In the genomic region with DNA sequence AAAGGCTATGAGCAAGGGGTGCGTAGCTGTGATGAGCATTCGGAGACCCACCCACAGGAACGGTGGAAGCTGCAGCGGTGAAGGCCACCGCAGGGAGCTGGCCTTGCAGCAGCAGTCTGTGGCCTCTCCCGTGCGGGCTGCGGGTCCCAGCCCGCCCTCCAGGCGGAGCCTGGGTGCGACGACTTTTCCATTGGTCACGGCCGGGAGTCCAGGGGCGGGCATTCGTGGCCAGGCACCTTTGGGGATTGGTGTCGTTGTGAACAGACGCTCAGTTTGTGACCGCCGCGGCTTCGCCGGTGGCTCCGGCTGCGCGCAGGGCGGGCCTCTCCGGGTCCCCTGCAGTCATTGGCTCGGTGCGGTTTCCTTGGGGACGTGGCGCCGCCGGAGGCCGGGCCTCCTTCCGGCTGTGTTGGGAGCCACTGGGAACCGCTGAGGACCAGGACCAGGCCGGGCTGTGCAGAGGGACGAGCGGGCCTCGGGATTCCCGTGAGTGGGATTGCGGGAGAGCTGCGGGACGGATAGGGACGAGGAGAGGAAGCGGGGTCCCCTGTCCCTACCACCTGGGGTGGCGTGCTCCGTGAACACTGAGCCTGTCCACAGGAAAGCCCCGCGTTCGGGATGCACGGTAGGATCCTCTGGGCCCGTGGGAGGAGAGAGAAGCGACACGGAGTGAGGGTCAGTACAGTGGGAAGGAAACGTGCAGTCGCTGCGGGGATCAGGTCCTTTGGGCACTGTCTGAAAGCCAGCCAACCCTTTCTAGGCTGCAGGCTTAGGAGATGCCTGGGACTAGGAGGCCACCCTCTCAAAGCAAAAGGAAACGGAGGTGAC, we compare ENCODE assay signal across 8 mouse cellular contexts. TPM values are rescaled to one million over a fixed set of nuclear protein-coding genes. Genes with fewer than 3 reads are reported as not detected.
DNase-seq lines count a peak whose midpoint lies in the region; ATAC-seq and TF ChIP-seq lines count a peak whose summit lies in the region.

A gene (plus strand): TSS at position 254 of the 828 bp plus-strand sequence.

- H3K36me3 ChIP-seq in hindbrain, postnatal 0 days (ENCODE audit: insufficient read depth, low read length), result no peaks in the 10 kb centered on the region

- H3K27ac ChIP-seq in gastrocnemius, adult 2 months, result peak within 1 kb of the TSS; percentile 83
- peak within 1 kb of the TSS; percentile 85 for H3K27ac ChIP-seq in hindbrain, postnatal 0 days
- peak within 1 kb of the TSS; percentile 83 for H3K27ac ChIP-seq in left cerebral cortex, adult 2 months

- H3K9me3 ChIP-seq in hindbrain, postnatal 0 days (ENCODE audit: low read length), result no peaks in the 10 kb centered on the region

- H3K4me1 ChIP-seq in hindbrain, postnatal 0 days (ENCODE audit: insufficient read depth, low read length), result no peaks in the 10 kb centered on the region

- no peaks in the 10 kb centered on the region for H3K27me3 ChIP-seq in hindbrain, postnatal 0 days (ENCODE audit: insufficient read depth, low read length)

- under 1% methylated on average over 60 of the region's 60 CpGs for WGBS in hindbrain, postnatal 0 days

- H3K9ac ChIP-seq in hindbrain, postnatal 0 days (replicated peaks; ENCODE audit: low read length), result peak within 1 kb of the TSS; percentile 88

- TF ChIP-seq CTCF in gastrocnemius, adult 2 months (IDR thresholded peaks at IDR 0.05), result peak; percentile 64
- TF ChIP-seq CTCF in hindbrain, postnatal 0 days (IDR thresholded peaks at IDR 0.05; ENCODE audit: low read depth), result peak; percentile 66
- peak; percentile 73 for TF ChIP-seq CTCF in left cerebral cortex, adult 2 months (IDR thresholded peaks at IDR 0.05)

- intact Hi-C loops in gastrocnemius, adult 2 months (cut with DNase I), result loop anchor here (1.0 to 2.0 kb wide), 2 partner anchors 14 to 63 kb away; a partner anchor contains a TSS
- intact Hi-C loops in left cerebral cortex, adult 2 months (cut with DNase I), result loop anchor here (1.0 kb wide), 1 partner anchor 14 kb away; no protein-coding TSS in a partner anchor

- DNase-seq in WW6 (ENCODE audit: low read depth, low spot score), result peak; percentile 89
- peak; percentile 84 to 89 for DNase-seq in cerebellum, postnatal 4 days (ENCODE audit: low spot score in 2 of 2)
- peak; percentile 99 for DNase-seq in gastrocnemius, adult 2 months
- peak; percentile 97 for DNase-seq in hindbrain, postnatal 0 days (ENCODE audit: low spot score)
- peak; percentile 97 to 98 for DNase-seq in left cerebral cortex, adult 2 months (ENCODE audit: extremely low spot score in 1 of 2, low spot score in 2 of 2)
- DNase-seq in right cerebral cortex, adult 2 months (ENCODE audit: low spot score in 2 of 2), result peak; percentile 97 to 98
- DNase-seq in urinary bladder, postnatal 14 days (ENCODE audit: low spot score), result peak; percentile 96

- peak within 1 kb of the TSS; percentile 89 for H3K4me2 ChIP-seq in hindbrain, postnatal 0 days (ENCODE audit: low read depth, low read length)

- peak within 1 kb of the TSS; percentile 96 for H3K4me3 ChIP-seq in gastrocnemius, adult 2 months
- H3K4me3 ChIP-seq in hindbrain, postnatal 0 days (ENCODE audit: low read length), result peak within 1 kb of the TSS; percentile 86
- peak within 1 kb of the TSS; percentile 79 for H3K4me3 ChIP-seq in left cerebral cortex, adult 2 months

- ATAC-seq in hindbrain, postnatal 0 days, result peak; percentile 97
- ATAC-seq in megakaryocyte, adult 5-6 weeks (ENCODE audit: poor library complexity, severe bottlenecking), result peak; percentile 98

RNA-seq across cellular contexts. Expression of the gene that starts here (rescaled TPM):
- total RNA-seq in gastrocnemius, adult 2 months (2021), result 1 to 10 TPM; 1.2 to 1.3 TPM
- 6.1 and 7.9 TPM in 2 replicates for total RNA-seq in hindbrain, postnatal 0 days (2014; rRNA removed)
- 7.2 and 8.7 TPM in 2 replicates for polyA plus RNA-seq in hindbrain, postnatal 0 days (2015; fragmentation: Nextera tagmentation; extraction: Ambion mirVana)
- 10 to 100 TPM; 21.7 to 22.4 TPM for total RNA-seq in left cerebral cortex, adult 2 months (2021)
- total RNA-seq in megakaryocyte, adult 5-6 weeks (2015), result 16.6 and 17.8 TPM in 2 replicates
- 7.4 and 7.7 TPM in 2 replicates for total RNA-seq in megakaryocyte, adult 5-6 weeks (2017)

Comparison
In these comparisons a context has a peak if more than half of its experiments do, and no peak if none do; other contexts are left out.
1. Peak in every context shown above with its lines: DNase-seq, ATAC-seq, H3K4me3 ChIP-seq and H3K27ac ChIP-seq.